Mouse (Mus musculus): ENCODE results near the gene Stard5.

DNA sequence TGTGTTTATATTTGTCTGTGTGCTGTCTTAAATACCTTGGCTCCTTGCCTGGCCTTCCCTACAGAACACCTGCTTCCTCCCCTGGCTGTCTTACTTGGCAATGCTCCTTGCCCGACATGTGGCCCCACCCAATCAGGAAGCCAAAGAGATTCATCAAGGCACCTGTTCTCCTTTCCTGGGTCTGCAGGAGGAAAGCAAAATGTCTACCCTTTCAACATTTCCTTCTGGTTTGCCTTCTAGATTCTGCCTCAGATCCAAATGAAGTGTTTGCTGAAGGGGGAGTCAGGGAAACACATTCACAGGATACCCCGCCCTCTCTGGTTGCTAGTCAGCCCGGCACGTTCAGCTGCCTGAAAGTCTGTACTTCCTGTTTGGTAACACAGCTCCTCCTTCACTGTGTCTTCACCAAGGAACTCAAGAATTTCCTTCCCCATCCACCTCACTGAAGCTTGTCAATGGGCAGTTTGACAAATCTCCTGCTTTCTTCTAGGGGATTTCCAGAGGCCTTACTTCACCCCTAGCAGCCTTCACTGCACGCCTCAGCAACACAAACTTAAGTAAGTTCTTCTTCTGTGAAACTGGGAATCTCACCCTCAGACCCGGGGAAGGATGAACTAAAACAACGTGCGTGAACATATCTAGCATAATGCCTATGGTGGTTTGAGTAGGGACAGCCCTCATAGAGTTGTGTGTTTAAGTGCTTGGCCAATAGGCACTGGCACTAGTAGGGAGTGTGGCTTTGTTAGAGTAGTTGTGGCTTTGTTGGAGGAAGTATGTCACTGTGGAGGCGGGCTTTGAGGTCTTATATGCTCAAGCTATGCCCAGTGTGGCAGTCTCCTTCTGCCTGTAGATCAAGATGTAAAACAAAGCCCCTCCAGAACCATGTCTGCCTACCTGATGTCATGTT, 27.7 kb downstream of the Stard5 start:
- TF ChIP-seq CTCF (IDR thresholded peaks at IDR 0.05) (no peak), EP300 (IDR thresholded peaks at IDR 0.05) (no peak)

Data from lung, postnatal 0 days (tissue).